Mouse (Mus musculus): ENCODE measurements at regions not wholly inside any gene's neighbourhood (a gene's known extent, or its start where the extent isn't known, plus 50 kb on each side); places are given as distances from the start of the nearest gene placed in this dataset.

DNA sequence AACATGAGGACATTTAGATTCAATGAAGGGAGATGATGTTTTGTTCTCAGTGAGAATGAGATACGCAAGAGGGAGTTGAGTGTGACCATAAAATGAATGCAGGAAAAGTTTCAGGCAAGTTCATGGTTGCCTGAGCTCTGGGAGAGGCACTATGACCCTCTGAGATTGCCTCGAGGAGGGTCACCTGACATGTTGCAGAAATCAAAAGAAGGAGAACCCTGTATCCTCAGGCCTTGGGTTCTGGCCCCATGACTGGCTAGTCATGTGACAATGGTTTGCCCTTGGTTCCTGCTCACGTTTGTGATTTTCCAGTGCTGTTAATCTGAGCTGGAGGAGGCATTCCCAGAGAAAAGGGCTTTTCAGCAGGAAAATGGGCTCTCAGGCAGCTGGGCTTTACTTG, 98.9 kb downstream of the Mab21l3 start:
- no peak for DNase-seq (ENCODE audit: low read depth, low spot score)

DNA sequence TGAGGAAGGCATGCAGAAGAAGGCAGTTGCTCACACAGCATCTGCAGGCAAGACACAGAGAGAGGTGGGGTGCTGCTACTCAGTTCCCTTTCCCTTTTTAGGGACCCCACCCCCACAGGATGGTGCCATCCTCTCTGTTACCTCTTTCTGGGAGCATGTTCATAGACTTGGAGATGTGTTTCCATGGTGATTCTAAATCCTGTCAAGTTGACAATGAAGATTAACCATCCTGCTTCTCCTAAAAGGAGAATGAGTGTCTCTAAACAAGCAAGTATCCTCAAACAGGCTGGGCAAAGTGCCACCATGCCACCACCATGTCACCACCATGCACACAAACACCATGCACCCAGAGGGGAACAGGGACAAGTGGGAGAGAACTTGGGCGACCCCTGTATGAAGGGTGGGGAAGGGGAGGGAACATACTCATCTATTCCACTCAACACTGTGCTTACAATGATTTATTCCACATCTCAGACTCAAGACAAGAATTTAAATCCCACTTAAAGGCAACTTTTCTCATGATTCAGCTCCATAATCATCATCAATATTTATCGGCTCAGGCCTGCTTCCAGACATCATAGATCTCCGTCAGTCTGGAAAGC, 99.6 kb downstream of the Mab21l3 start:
- DNase-seq (ENCODE audit: low read depth, low spot score), result no peak

GRCm38 (mm10) chr3:101748186-101748585, 100.6 kb downstream of the Mab21l3 start:
- peak; percentile 40 for DNase-seq (ENCODE audit: low read depth, low spot score)

DNA sequence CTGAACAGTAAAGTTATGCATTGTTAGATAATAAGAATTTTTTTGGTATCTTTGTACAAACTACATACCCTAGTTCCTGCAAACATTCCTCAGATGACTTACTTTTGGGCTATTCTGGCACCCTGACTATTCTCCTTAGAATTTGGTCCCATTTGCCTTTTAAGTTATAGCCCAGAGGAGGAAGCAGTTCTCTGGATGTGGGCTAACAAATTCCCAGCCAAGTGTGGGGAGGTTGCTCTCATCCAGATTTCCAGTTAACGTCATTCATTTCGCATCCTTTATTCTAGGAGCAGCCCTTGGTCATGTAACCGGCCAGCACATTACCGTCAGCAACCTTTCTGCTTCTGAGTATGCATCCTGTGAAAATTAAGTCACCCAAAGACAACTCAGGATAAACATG, 107.9 kb downstream of the Mab21l3 start:
- no peak for DNase-seq (ENCODE audit: low read depth, low spot score)

GRCm38 (mm10) chr3:101737197-101737596, 111.6 kb downstream of the Mab21l3 start:
- no peak for DNase-seq (ENCODE audit: low read depth, low spot score)

GRCm38 (mm10) chr3:101729044-101729443, 119.7 kb downstream of the Mab21l3 start:
- no peak for DNase-seq (ENCODE audit: low read depth, low spot score)

DNA sequence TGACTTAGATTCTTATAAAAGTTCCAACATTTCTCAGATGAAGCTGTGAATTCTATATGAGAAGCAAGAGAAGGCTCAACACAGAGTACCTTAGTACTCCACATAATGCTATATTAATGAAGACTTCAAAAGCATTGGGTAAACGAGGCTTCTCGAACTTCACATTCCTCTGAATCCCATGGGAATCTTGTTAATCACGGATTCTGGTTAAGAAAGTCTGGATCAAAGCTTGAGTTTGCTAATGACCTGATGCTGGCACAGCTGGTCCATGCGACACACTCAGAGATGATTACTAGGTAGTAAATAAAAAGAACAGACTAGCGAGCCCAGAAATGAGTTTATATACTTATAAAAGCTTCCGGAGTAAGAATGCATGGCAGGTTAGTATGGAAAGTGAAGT, 118.4 kb upstream of the Atp1a1 start:
- DNase-seq (ENCODE audit: low read depth, low spot score), result no peak

GRCm38 (mm10) chr3:101722001-101722400, 117.5 kb upstream of the Atp1a1 start:
- no peak for DNase-seq (ENCODE audit: low read depth, low spot score)

DNA sequence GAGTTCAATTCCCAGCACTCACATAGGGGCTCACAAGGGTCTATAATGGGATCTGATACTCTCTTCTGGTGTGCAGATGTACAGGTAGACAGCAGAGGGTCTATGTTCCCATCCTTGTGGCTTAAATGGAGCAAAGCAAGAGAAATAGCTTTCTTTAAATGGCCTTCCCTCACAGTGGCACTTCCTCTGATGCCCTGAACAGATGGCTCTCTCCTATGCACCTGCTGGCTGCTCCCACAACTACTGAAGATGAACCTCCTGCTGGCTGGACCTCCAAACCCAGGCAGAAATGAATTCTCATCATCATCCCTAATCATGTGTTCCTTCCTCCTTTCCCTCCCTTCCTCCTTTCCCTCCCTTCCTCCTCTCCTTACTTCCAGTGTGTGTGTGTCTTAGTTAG, 110.9 kb upstream of the Atp1a1 start:
- DNase-seq (ENCODE audit: low read depth, low spot score), result no peak

DNA sequence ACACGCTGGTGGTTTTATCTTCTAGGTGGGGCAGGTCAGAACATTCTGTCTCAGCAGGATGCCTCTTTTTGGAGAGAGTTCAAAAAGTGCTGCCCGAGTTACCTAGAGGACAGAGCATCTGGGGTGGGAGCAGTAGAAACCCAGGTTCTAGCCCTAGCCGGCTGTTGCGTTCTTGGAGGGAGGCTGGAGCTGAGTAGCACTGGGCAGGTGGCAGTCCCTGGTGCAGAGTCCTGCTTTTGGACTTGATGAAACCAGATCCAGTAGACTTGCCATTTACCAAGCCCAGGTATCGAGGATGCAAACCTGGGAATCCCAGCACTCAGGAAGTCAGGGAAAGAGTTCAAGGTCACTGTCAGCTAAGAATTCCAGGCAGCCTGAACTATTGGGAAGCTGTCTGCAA, 110.3 kb upstream of the Atp1a1 start:
- DNase-seq (ENCODE audit: low read depth, low spot score), result peak; percentile 99

GRCm38 (mm10) chr3:101713669-101714068, 109.2 kb upstream of the Atp1a1 start:
- DNase-seq (ENCODE audit: low read depth, low spot score), result peak; percentile 55

- peak; percentile 82 for DNase-seq (ENCODE audit: low read depth, low spot score)
These were observed 108.7 kb upstream of the Atp1a1 start for GRCm38 (mm10) chr3:101713138-101713638.

GRCm38 (mm10) chr3:101712666-101713065, 108.2 kb upstream of the Atp1a1 start:
- DNase-seq (ENCODE audit: low read depth, low spot score), result peak; percentile 60

DNA sequence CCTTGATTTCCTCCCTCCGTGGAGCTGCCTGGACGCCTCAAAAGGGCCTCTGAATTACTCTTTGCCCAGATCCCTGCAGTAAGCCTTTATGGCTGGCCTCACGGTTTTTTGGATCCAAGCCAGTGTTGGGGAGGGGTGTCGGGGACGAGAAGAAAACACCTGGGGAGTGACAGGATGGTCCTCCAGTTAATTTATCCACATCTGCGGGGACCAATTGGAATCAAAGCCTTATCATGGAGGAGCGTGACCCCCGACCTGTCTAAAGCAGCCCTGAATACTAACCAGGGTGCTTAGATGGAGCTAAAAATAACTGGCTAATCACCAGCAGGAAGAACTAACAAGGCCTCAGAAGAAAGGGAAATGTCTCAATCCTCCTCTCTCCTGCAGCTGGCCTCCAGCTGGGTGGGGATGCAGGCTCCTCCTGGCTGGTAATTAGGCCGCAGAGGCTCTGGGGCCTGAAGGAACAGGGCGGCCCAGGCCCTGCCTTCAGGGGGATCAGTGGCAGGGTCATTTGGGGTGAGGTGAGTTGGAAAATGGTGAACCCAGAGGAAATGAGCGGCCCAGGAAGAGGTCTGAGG, 107.2 kb upstream of the Atp1a1 start:
- DNase-seq (ENCODE audit: low read depth, low spot score), result peak; percentile 88

GRCm38 (mm10) chr3:101709379-101709970, 105.0 kb upstream of the Atp1a1 start:
- DNase-seq (ENCODE audit: low read depth, low spot score), result no peak

DNA sequence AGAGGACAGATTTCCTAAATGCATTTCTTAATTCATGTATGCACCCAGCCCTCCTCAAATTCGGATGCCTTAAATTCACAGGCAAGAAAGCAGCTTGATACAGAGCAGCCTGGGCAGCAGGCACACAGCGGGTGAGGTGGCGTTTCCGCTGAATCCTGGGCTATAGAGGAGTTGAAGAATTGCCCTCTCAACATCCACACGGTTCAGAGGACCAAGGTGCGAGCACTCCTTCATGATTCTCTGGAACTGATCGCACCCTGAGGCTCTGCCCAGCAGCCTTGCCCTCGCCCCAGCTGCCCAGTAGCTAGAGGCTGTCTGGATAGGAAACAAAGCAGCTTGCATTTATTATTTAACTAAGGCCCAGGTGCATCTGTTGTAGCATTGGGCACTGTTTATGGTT, 104.3 kb upstream of the Atp1a1 start:
- DNase-seq (ENCODE audit: low read depth, low spot score), result no peak

- no peak for DNase-seq (ENCODE audit: low read depth, low spot score)
These were observed 100.4 kb upstream of the Atp1a1 start for GRCm38 (mm10) chr3:101704919-101705318.

DNA sequence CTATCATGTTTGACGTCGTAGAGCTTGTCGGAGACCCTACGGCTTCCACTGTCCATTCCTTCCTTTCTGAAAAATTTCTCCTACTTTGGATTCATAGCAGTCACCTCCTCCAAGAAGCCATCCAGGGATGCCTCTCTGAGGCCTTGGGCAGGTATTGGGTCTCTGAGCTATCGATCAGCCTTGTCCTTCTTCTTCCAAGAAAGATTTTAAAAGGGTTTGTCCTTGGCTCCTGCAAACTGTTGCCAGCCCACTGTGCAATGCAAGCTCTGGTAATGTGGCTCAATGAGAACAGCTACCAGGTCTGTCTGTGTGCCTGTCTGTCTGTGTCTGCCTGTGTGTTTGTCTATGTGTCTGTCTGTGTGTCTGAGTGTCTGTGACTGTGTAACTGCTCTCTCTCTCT, 99.8 kb upstream of the Atp1a1 start:
- DNase-seq (ENCODE audit: low read depth, low spot score), result no peak

- DNase-seq (ENCODE audit: low read depth, low spot score), result peak; percentile 33
These were observed 97.3 kb upstream of the Atp1a1 start for GRCm38 (mm10) chr3:101701763-101702173.

DNA sequence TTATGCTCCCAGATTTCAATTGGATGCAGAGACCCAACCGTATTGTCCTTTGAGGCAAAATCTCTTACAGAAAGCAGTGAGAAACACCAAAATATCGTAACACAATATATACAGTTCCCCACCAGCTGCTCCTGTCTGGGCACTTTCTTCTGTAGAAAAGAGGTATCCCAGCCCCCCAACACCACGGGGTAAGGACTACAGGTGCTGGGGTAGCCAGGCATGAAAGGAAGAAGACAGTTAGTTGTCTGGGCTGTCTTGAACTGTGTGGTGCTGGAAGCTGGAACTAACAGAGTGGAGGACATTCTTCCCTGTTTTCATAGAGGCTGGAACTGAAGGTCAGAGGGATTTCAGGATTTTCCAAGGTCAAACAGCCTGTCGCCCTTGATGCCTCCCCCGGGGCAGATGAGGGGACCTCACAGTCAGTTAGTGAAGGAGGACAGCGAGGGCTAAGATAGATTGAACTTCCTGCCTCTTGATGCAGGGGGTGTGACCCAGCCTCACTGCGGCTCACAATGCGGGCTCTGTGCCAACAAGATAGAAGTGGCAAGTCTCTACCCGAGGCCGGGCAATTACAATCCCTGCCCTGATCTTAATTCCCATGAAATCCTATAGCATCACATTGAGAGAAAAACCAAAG, 96.6 kb upstream of the Atp1a1 start:
- DNase-seq (ENCODE audit: low read depth, low spot score), result peak; percentile 12

DNA sequence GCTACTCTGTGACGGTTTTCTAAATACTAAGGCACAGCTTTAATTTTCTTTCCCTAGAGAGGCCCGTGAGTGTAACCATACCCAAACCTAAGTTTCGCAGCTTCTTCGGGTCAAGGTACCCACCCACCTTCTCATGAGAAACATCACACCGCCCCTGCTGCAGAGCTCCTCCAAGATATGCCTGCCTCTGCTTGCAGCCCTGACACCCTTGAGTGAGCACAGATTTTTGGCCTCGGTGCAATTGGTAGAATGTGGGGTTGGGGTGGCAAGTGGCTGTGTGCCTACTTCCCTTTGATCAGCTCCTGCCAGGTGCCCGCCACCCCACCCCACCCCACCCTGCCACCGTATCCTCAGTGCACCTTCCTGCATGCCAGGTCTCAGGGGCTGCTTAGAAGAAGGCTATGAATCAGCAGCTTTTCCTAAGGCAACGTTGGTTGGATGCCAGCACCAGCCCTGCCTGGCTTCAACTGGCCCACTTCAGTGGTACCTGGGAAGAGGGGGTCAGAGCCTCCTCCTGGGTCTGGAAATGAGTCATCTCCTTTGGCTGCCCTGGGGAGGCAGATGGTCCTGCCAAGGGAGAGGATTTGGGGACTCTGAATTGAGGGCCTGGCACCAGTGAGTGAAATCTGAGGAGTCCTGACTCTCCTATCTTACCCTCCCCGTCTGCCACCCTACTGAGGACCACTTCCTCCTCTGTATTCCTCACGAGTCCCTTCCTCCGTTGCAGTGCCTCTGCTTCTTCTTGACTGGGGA, 95.6 kb upstream of the Atp1a1 start:
- no peak for DNase-seq (ENCODE audit: low read depth, low spot score)

- DNase-seq (ENCODE audit: low read depth, low spot score), result peak; percentile 67
These were observed 92.3 kb upstream of the Atp1a1 start for GRCm38 (mm10) chr3:101696832-101697231.

Data from R1 (cell line).